Mouse (Mus musculus) C2C12 (cell line): ENCODE results near the gene Il4. TPM values are rescaled to one million over a fixed set of nuclear protein-coding genes. Genes with fewer than 3 reads are reported as not detected.

Experiments used
- H3K27me3 ChIP-seq: one replicate; pipeline ENCODE4 v1.6.1; 2011; ENCODE audit not compliant: control insufficient read depth, insufficient read depth, insufficient read length
- H3K36me3 ChIP-seq: one replicate; pipeline ENCODE4 v1.6.1; 2011; ENCODE audit not compliant: control insufficient read depth, insufficient read depth
- H3K4me3 ChIP-seq: one replicate; pipeline ENCODE4 v1.5.1; 2011; ENCODE audit warnings: mild to moderate bottlenecking, control low read depth; ENCODE audit not compliant: poor library complexity, insufficient read depth, severe bottlenecking
- H3K79me2 ChIP-seq: one replicate; pipeline ENCODE4 v1.6.1; 2011; ENCODE audit not compliant: control insufficient read depth, insufficient read depth
- H3K79me3 ChIP-seq: one replicate; pipeline ENCODE4 v1.6.1; 2011; ENCODE audit warnings: low read depth, control low read depth
- H3ac ChIP-seq: one replicate; pipeline ENCODE3; 2011; ENCODE audit warnings: low read depth; ENCODE audit not compliant: control insufficient read depth, insufficient read length
- CEBPB ChIP-seq: IDR thresholded peaks from one replicate; pipeline ENCODE4 v1.6.1; 2011; ENCODE audit warnings: low read depth, mild to moderate bottlenecking, control low read depth, moderate library complexity
- CTCF ChIP-seq: IDR thresholded peaks from one replicate; pipeline ENCODE4 v1.5.1; 2011; ENCODE audit not compliant: control insufficient read depth, insufficient read depth, insufficient read length
- FOSL1 ChIP-seq: IDR thresholded peaks from one replicate; pipeline ENCODE4 v1.8.0; 2011; ENCODE audit warnings: mild to moderate bottlenecking, low read length; ENCODE audit not compliant: poor library complexity, insufficient read depth, severe bottlenecking
- MAX ChIP-seq: IDR thresholded peaks from one replicate; pipeline ENCODE4 v1.6.1; 2011; ENCODE audit warnings: mild to moderate bottlenecking, control low read depth
- MYOD1 ChIP-seq: IDR thresholded peaks from one replicate; pipeline ENCODE4 v1.6.1; 2011; ENCODE audit warnings: low read depth; ENCODE audit not compliant: control insufficient read depth, insufficient read length
- MYOG ChIP-seq: IDR thresholded peaks from one replicate; pipeline ENCODE4 v1.6.1; 2011; ENCODE audit not compliant: control insufficient read depth, insufficient read length; ENCODE audit errors: extremely low read depth
- USF1 ChIP-seq: IDR thresholded peaks from one replicate; pipeline ENCODE4 v1.6.1; 2011; ENCODE audit warnings: low read depth, mild to moderate bottlenecking, control low read depth, moderate library complexity
- polyA plus RNA-seq: library from polyadenylated mRNA; unstranded; fragments of >200 nt; fragmentation: generic; extraction: Trizol; gene quantifications from one replicate; pipeline ENCODE4 v1.2.1, GENCODE M21; 2012; ENCODE audit warnings: missing spikeins

The Il4 gene
- polyA plus RNA-seq, 1 experiment = not detected

GRCm38 (mm10) chr11:53632122-53632733, 13.8 kb upstream of the Il4 start:
- H3K27me3 ChIP-seq = peaks cover 5% of the 10 kb centered on the region
- no peak overlapping the region for H3ac ChIP-seq
- no peaks in the 10 kb centered on the region for H3K79me3 ChIP-seq
- H3K36me3 ChIP-seq = no peaks in the 10 kb centered on the region
- no peak for TF ChIP-seq FOSL1
- no peak for TF ChIP-seq MYOD1
- no peak overlapping the region for H3K4me3 ChIP-seq
- H3K79me2 ChIP-seq = no peaks in the 10 kb centered on the region

DNA sequence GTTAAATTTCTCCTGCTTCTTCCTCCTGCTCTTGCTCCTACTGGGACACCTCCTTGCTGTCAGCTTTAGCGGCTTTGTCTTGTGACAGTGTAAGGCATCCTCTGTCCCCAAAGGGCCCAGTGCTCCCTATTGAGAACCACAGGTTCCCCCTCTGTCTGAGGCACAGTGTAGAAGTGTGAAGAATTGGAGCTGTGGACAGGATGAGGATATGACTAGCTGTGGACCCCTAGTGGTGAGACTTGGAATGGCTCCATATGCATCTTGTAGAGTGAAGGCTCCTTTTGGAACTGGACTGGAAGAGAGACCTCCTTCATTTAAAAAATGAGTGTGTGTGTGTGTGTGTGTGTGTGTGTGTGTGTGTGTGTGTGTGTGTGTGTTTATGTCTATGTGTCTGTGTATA, 9.4 kb upstream of the Il4 start:
- Histone ChIP-seq H3K79me2 (no peaks in the 10 kb centered on the region), H3K27me3 (no peaks in the 10 kb centered on the region), H3K36me3 (no peaks in the 10 kb centered on the region), H3ac (no peak overlapping the region), H3K79me3 (no peaks in the 10 kb centered on the region), H3K4me3 (no peak overlapping the region)
- TF ChIP-seq MAX (no peak), USF1 (no peak), MYOG (no peak), CEBPB (no peak), FOSL1 (no peak), CTCF (peak; percentile 59)

DNA sequence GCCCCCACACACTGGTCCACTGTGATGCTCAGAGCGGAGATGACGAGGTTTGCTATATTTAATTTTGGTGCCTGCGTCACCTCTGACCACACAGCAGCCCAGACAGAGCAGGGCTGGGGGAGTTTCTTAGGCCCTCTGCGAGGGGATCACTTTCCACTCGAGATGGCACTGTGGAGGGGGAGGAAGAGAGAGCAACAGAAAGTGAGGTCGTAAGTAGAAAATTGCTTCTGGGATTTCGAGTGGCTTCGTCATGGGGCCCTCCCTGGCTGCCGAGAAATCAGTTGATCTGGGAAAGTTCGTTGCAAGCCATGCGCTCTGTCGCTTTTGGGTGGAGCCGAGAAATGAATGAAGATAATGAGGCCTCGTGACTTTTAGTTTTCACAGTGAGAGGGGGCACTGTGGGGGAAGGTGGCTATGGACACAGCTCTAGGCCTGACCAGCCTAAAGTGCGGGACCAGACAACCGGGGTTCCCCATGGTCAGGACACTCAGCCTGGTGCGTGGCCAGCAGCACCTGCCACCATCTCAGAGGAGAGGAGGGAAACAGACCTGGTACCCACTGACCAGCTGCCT, 8.4 kb upstream of the Il4 start:
- H3K27me3 ChIP-seq = no peaks in the 10 kb centered on the region
- no peaks in the 10 kb centered on the region for H3K79me3 ChIP-seq
- TF ChIP-seq CTCF = no peak
- TF ChIP-seq MYOG = no peak
- TF ChIP-seq CEBPB = no peak
- TF ChIP-seq USF1 = no peak
- TF ChIP-seq FOSL1 = no peak
- no peak for TF ChIP-seq MYOD1
- TF ChIP-seq MAX = no peak
- no peak overlapping the region for H3ac ChIP-seq
- H3K79me2 ChIP-seq = no peaks in the 10 kb centered on the region
- H3K36me3 ChIP-seq = no peaks in the 10 kb centered on the region
- no peak overlapping the region for H3K4me3 ChIP-seq

DNA sequence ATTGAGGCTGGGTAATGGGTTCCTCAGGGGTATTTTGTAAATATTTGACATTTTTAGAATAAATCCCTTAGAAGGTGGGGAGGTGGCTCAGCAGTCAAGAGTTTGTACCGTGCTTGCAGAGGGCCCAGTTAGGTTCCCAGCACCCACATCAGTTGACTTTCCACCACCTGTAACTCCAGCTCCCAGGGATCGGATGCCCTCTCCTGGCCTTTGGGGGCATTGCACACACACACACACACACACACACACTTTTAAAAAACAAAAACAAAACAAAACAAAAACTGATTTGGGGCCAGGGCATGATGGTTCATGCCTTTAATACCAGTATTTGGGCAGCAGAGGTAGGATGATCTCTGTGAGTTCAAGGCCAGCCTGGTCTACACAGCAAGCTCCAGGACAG, 5.7 kb upstream of the Il4 start:
- no peaks in the 10 kb centered on the region for H3K79me3 ChIP-seq
- no peak overlapping the region for H3ac ChIP-seq
- H3K4me3 ChIP-seq = no peak overlapping the region
- H3K36me3 ChIP-seq = no peaks in the 10 kb centered on the region
- no peaks in the 10 kb centered on the region for H3K27me3 ChIP-seq
- TF ChIP-seq USF1 (no peak), FOSL1 (no peak), CEBPB (no peak)
- H3K79me2 ChIP-seq = no peaks in the 10 kb centered on the region

DNA sequence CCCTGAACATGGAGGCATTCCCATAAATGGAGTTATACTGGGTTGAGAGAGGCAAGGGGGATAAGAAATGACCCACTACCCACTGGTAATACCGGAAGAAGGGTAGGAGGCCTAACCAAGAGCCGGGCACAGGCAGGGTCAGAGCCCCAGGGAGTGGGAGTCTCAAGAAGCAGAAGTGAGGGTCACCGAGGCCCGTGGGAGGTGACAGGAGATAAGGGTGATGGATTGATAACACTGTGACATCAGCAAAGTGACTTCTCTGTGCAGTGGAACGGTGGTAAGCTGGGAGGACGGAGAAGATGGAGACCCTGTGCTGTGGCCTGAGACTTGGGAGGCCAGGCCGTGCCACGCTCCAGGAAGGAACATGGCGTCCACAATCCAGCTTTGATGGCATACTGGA, 5.1 kb upstream of the Il4 start:
- no peak overlapping the region for H3ac ChIP-seq
- TF ChIP-seq MYOG = no peak
- TF ChIP-seq MAX = no peak
- TF ChIP-seq FOSL1 = no peak
- TF ChIP-seq CTCF = no peak
- no peak for TF ChIP-seq USF1
- no peak for TF ChIP-seq MYOD1
- TF ChIP-seq CEBPB = no peak
- no peaks in the 10 kb centered on the region for H3K79me2 ChIP-seq
- no peaks in the 10 kb centered on the region for H3K36me3 ChIP-seq
- no peaks in the 10 kb centered on the region for H3K79me3 ChIP-seq
- no peak overlapping the region for H3K4me3 ChIP-seq
- H3K27me3 ChIP-seq = no peaks in the 10 kb centered on the region

DNA sequence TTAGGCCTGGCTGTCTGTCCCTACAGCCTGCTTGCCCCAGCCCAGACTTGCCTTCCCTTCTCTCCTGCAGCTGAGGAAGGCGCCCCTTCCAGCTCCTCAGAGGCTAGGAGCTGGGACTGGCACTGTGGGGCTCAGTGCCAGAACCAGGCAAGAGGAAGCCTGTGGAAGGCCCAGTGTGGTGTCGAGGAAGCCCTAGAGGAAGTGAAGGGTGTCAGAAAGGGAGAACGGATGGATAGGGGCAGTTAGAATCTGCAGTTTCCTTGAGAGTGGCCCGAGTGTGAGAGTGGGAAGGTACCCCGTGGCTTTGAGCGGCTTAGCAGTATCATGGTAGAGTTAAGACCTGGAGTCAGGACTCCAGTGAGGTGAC, 4.0 kb upstream of the Il4 start:
- H3K4me3 ChIP-seq = no peak overlapping the region
- TF ChIP-seq MYOG = no peak
- TF ChIP-seq CEBPB = no peak
- TF ChIP-seq MAX = no peak
- TF ChIP-seq CTCF = no peak
- no peaks in the 10 kb centered on the region for H3K79me3 ChIP-seq
- H3K79me2 ChIP-seq = no peaks in the 10 kb centered on the region
- no peaks in the 10 kb centered on the region for H3K36me3 ChIP-seq
- H3ac ChIP-seq = no peak overlapping the region
- peaks cover 4% of the 10 kb centered on the region for H3K27me3 ChIP-seq
